Mouse (Mus musculus) adrenal gland, adult (tissue): ENCODE data around the gene Ndrg3.
A peak's percentile ranks its signal among the peaks of the same experiment; 100 is the strongest.
"Not testable (repeated sequence)": the region's sequence is repeated elsewhere in the genome, so short reads cannot be mapped to it uniquely, and the experiment has no call there.

ENCODE experiments used
- DNase-seq, 2 experiments: peaks; one replicate each; pipeline ENCODE4 v3.0.0; 2022 to 2023; ENCODE audit warnings: low spot score in 1 of 2; ENCODE audit not compliant: inconsistent age in 2 of 2

Gene Ndrg3

DNA sequence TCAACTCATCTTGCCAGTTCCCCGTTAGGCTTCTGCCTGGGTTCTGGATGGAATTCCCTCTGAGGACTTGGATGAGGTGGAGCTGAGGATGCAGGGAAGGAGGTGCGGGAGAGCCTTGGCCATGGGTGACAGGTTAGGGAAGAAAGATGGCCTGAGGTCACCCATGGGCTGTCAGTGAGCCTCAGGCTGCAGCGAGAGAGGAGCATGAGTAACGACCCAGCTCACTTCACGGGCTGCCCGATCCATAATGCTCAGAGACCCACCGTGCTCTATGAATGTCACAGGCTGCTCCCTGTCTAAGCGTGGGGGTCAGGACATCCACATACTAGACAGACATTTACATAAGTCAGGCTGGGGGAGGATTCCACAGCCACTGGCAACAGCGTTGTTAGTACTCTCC is 50.3 kb downstream of the Ndrg3 start:
- not testable (repeated sequence) for DNase-seq

GRCm38 (mm10) chr2:156939926-156940325 is 51.9 kb downstream of the Ndrg3 start:
- DNase-seq, result not testable (repeated sequence)

DNA sequence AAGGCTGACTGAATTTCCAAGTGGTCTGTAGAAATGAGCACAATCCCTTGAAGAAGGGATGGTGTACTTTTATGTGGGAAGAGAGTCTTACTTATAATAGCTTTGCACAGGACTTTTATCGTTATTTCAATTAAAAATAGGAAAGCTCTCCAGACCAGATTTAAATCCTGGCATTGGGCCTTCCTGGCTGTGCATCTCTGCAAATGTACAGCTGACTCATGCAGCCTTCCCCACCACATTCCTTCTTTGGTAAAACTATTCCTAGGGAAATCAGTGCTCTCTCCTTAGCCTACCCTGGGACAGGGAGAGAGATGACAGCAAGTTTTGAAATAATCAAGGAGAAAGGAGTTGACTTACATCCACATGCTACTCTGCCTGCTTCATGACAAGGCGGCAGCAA is 54.1 kb downstream of the Ndrg3 start:
- DNase-seq, result no peak

- no peak for DNase-seq
Measured at GRCm38 (mm10) chr2:156935005-156935404, 56.9 kb downstream of the Ndrg3 start.

DNA sequence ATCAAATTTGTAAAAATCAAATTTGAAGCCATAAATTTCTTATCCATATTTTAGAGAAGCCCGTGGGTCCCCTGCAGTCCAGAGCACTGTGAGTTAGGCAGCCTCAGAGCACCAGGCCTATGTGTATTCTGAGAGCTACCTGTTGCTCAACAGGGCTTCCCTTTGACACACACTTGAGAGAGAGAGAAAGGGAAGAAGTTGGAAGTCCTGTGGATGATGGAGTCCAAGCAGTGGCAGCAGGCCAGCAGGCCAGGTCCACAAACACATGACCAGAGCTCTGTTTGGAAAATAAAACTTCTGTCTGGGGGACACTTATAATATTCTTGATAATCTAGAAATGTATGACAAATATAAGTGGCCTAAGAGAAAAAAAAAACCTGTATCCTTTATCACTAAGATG is 58.4 kb downstream of the Ndrg3 start:
- DNase-seq, result no peak

GRCm38 (mm10) chr2:156931421-156931820 is 60.4 kb downstream of the Ndrg3 start:
- DNase-seq, result no peak

GRCm38 (mm10) chr2:156930549-156930948 is 61.3 kb downstream of the Ndrg3 start:
- DNase-seq, result no peak

DNA sequence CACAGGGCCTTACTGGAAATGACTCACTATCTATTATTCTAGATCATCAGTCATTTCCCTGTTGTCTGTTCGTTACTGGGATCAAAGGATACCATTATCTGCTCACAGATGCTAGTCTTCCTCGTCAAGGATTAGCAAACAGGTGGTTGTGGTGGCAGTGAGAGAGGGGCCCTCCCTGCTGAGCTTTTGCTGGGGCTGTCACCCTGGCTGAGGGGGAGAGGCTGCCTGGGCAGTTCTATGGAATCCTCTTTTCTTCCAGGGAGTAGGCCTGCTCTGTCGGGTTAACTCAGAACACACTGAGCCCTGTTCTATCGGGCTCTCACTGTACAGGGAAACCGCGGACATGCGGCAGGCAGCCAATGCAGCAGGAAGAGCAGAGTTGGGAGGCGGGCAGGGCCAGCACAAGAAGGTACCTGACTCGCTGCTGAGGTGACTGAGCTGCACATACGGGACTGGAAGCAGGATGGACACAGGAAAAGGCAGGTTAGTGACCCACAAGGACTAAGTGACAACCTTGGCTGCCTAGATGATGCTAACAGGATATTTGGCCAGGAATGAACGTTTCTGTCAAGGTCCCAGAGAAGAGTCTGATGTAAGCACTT is 62.2 kb downstream of the Ndrg3 start:
- peak; percentile 18 to 24 for DNase-seq

GRCm38 (mm10) chr2:156928606-156929005 is 63.2 kb downstream of the Ndrg3 start:
- DNase-seq, result no peak

DNA sequence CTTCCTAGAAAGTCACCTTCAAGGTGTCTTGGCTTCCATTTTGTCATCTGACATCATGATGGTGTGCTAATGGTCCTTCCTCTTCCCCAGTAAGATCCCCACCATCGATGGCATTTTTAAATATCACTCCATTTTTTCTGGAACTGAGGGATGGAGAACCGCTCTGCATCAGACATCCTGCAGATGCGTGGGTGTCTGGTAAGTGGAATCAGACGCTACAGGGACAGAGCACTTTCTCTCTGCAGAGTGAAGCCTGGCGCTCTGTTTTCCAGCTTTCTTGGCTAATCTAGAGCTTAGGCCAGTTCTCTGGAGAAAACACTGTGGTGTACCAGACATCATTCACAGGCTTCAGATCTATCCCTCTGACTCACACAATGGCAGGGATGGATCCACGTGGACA is 64.2 kb downstream of the Ndrg3 start:
- DNase-seq, result no peak

DNA sequence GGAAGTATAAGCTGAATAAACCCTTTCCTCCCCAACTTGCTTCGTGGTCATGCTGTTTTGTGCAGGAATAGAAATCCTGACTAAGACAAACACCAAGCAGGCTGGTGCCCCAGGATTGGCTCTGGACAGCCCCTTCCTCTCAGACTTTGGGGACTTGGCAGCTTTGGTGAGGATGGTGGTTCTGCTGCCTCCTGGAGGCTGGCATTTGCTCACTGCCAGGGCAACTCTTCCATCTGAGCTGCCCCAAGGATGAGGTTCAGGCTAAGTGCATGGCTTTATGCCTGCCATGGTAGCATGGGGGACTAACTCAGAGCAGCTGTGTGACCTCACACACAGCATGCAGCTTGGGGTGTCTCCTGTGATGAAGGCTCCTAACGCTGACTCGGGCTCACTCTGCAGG is 66.2 kb downstream of the Ndrg3 start:
- DNase-seq, result not testable (repeated sequence)

- not testable (repeated sequence) for DNase-seq
Measured at GRCm38 (mm10) chr2:156925075-156925474, 66.8 kb downstream of the Ndrg3 start.

DNA sequence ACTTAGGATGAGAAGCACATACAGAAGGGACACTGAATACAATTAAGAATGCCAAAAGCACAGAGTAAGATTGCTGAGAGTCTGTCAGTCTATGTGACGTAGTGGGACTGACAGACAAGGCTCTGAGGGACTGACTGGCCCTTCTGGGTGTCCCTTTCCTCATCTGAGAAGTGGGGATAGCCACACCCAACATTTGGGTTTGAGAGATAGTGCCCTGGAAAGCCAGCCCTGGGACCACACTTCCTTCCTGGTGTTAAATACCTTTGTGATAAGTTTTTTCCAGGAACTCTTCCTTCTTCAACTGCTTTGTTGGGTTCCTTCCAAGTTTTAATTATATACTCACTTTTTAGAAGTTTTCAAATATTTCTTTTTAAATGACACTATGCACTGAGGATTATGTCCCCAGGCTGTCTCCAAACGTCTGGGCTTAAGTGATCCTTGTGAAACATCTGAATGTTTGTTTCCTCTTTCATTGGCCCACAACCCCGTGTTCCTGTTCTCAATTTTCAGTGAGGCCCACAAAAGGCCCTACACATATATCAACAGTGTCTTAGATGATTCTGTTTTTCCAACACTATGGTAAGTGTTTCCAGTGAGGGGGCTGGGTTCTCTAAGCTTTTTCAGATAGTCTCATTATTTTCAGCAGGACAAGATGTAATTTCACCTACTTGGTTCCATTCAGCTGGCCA is 67.5 kb downstream of the Ndrg3 start:
- DNase-seq, result no peak

DNA sequence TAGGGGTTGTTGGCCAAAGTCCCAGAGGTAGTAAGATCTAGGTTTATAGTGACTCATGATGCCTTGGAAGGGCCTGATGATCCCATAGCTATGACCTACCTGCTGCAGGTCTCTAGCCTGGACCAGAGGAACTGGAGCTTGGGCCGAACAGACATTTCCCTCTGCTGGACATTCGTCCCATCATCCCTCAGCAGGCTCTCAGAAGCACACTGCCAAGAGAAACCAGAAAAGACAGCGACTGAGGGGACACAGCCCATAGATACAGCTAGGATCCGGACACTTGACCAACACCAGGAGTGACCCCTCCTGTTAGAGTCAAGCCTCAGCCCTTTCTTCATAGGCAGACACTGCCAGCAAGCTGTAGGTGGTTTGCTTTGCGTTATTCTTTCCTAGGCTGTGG is 68.8 kb downstream of the Ndrg3 start:
- DNase-seq, result no peak

- DNase-seq, result no peak
Measured at GRCm38 (mm10) chr2:156919796-156920195, 72.1 kb downstream of the Ndrg3 start.

DNA sequence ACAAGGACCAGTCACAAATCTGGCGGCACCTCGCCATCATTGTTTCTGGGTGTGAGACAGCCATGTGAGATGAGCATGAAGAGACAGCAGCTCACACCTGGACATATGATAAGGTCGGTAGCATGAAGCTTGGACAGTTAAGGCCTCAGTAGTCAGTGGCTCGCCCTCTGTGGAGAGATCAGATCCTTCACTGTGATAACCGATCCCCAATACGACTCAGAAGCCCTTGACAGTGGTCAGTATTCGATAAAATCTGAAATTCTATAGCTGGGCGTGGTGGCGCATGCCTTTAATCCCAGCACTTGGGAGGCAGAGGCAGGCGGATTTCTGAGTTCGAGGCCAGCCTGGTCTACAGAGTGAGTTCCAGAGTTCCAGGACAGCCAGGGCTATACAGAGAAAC is 72.7 kb downstream of the Ndrg3 start:
- not testable (repeated sequence) for DNase-seq

GRCm38 (mm10) chr2:156918562-156918961 is 73.3 kb downstream of the Ndrg3 start:
- DNase-seq, result no peak

- no peak for DNase-seq
Measured at GRCm38 (mm10) chr2:156916419-156917125, 75.3 kb downstream of the Ndrg3 start.

DNA sequence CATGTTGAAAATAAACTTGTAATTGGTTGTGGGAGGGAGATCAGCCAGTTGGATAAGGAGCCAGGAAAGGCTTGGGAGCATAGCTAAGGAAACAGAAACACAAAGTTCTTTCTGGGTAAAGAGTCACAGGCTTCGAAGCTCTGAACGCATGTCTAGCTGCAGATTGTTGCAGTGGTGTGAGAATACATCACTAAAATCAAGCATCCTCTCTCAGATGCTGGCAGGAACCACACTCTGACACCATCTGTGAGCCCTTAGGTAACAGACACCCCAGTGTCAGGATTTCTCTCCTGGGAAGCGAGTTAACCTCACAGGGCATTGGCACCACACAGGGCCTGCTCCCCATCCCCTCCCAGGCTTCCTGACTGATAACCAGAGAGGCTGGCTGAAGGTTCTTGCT is 76.3 kb downstream of the Ndrg3 start:
- no peak for DNase-seq

- DNase-seq, result no peak
Measured at GRCm38 (mm10) chr2:156913191-156913590, 78.7 kb downstream of the Ndrg3 start.

DNA sequence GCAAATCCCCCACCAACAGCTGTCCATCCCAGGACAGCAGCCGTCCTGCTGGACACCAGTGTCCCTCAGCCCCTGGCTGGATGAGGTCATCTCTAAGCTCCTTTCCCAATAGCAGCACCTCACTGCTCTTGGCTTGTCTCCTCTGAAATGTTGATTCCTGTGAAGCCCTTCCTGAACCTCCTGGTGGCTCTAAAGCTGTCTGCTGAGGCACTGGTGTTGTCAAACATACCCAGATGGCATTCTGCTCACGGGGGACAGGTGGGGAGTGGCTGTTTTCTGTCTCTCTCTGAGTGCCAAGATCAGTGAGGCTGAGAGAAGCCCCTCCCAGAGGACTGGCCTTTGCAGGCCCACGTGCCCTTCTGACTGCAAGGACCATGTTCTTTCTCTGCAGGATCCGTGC is 85.9 kb downstream of the Ndrg3 start:
- not testable (repeated sequence) for DNase-seq

DNA sequence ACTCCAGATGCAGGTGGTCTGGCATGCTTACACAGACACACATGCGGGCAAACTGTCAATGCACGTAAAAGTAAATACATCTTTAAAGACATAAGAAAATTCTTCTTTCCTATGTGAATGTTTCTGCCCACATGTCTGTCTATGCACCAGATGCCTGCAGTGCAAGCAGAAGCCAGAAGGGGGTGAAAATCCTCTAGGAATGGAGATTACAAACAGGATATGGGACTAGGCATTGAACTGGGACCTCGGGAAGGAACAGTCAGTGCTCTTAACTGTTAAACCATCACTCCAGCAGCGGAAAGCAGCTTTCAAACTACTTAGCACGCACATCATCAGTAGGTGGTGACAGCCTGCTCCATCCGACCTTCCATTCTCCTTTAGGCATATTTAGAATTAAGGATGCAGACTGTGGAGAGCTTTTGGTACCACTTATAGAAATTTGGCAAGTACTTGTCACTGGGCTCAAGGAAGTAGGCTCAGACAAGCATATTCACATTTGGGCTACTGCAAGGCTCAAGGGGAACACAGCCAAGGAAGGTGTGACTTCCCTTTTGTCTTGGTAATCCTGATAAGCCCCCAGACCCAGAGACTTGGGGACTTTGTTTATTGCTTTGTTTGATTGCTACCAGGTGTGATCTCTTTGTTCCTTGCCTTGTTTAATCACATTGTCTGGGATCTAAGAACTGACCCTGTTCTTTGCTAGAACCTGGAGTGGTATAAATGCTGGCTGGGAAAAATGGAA is 86.7 kb downstream of the Ndrg3 start:
- DNase-seq, result peak; percentile 61 to 85
